Mouse (Mus musculus) cerebellum, adult 9-11 months (tissue): ENCODE measurements at regions not wholly inside any gene's neighbourhood (a gene's known extent, or its start where the extent isn't known, plus 50 kb on each side); places are given as distances from the start of the nearest gene placed in this dataset.
A peak's percentile ranks its signal among the peaks of the same experiment; 100 is the strongest.

Experiments
- DNase-seq: peaks from one replicate; pipeline ENCODE4 v3.0.0; 2022

- peak; percentile 50 for DNase-seq
Measured at GRCm38 (mm10) chr16:49278478-49278877, 221.2 kb downstream of the Myh15 start.

DNA sequence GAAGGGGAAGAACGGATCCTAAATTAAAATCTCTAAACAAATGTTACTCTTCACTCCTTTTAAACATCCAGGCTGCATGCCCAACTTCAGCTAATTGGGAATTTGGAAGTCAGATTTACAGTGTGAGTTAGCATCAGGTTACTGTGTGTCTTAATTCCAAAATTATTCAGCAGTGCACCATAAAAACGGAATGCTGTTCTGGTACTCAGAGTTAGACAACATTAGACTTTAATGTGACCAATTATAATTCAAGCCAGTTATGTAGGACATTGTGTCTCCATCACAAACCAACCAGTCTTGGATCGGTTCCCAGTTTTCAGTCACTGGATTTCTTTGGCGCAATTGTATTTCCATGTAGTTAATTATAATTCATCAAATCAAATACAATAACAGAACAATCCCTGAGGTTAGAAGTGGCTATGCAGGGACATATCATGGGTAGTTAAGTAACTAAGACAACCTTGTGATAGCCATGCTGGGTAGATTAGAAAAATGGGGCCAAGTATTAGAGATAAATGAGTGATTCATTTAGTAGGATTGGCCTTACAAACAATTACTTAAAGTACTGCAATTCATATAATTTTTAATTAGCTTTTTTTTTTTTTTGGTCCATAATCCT lies 230.9 kb downstream of the Myh15 start:
- peak; percentile 20 for DNase-seq

DNA sequence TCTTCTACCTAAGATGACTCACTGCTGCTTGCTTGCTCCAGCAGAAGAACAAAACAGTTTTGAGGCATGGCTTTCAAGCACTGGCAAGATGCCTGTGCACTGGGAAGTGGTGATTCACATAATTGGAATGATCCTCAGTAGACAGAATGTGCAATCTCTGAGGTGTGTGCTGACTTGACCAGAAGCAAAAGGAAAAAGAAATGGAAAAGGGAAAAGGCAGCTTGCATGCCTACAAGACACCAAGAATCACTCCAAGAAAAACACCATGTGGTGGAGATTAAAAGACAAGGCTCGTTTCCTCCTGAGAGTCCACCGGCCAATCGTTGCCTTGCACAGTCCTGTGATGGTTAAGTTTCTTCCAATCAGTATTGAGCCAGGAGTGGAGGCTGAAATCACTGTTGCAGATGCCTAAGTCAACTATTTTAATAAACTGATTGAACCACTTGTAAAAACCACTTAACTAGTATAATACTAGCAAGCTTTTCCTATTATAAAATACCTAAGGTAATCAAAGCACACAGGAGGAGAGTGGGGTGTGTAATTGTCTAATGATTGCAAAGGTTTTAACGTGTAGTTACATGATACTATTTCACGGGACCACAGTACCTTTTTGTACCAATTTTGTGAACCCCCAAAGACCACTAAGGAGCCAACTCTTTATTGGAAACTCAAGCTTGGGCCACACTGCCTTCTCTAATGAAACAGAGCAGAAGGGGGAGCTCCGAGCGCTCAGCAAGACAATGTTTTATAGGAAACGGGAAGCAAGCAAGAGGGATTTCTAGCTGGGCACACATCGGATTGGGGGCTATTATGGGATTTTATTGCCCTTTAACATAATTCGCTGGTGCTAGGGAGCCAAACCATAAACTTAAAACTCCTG lies 232.2 kb downstream of the Myh15 start:
- DNase-seq: peak; percentile 51

- no peak for DNase-seq
Measured at GRCm38 (mm10) chr16:49303612-49304307, 246.5 kb downstream of the Myh15 start.

DNA sequence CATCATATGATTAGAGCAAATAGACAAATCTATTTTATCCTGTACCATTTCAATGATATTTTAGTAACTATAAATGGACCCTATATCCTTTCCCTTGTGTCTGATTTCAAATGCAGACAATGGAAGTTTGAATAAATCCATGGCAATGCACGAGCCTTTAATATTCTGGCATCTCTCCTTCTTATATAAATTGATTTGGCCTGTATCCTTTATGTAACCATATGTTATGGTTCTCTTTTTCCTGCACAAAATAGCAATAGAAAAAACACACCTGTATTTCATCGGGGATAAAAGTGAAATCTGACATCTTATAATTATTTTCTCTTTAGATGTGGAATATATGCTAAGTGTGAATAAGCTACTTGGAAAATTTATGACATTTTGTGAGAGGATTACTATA lies 247.1 kb downstream of the Myh15 start:
- DNase-seq: no peak

DNA sequence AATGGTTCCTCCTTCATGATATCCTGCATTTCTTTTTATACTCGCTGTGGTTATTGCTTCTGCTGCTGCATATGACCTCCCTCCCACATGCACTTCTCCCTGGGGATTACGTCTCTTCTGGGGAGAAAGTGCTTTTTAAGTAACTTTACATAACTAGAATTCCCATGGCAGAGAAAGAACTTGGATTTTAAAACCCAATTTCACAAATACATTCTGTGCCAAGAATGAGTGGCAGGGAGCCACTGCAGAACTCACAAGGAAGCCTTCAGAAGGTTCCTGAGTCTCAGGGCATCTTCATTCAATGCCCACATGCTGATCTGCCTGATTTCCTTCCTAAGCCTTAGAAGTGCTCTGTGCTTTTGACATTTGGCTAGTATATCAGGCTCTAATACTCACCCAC lies 259.8 kb downstream of the Myh15 start:
- peak; percentile 2 for DNase-seq

- peak; percentile 18 for DNase-seq
Measured at GRCm38 (mm10) chr16:49319047-49319678, 261.9 kb downstream of the Myh15 start.

DNA sequence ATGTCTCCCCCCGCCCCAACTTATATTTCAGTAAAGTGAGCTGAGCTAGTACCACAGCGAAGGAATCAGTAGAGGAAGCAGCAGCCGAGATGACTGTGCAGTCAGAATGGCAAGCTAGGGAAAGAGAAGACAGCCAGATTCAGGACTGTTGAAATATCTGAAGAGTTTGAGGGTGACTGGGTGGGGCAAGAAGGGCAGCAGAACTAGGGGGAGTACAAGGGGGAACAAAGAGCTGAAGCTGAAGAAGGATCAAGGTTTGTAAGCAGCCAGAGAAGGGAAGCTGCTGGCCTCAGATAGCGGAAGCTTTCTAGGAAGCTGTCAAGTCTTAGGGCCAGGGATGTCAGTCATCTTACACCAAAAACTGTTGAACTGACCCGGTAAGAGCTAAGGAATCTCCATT lies 262.5 kb downstream of the Myh15 start:
- DNase-seq: no peak

GRCm38 (mm10) chr16:49321951-49322350 lies 264.7 kb downstream of the Myh15 start:
- no peak for DNase-seq

DNA sequence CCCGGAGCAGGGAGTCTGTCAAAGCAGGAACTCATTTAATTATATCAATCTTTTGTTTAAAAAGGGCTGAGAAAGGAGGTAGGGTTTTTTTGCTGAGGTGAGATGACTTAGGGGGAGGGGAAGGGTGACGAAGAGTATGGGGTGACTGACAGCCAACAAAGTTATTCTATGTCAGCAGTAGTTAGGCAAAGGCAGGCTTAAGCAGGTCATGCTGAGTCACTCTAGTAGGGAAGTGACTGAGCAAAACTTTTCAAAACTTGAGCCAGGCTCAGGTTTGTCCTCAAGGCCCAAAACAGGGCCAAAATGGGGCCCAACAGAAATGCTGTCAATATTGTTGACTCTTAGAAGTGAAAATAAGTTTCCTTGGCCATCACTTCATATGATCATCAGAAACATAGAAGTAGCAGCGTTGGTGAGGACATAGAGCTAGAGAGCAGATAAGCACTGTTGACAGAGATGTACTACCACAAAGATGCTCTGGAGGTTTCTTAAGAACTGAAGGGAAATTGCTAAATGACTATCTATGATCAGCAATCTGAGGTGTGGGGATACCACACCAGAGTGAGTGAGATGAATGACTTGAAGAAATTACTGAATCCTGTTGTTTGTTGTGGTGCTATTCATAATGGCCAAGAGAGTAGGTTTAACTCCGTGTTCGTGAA lies 273.6 kb downstream of the Myh15 start:
- DNase-seq: no peak

DNA sequence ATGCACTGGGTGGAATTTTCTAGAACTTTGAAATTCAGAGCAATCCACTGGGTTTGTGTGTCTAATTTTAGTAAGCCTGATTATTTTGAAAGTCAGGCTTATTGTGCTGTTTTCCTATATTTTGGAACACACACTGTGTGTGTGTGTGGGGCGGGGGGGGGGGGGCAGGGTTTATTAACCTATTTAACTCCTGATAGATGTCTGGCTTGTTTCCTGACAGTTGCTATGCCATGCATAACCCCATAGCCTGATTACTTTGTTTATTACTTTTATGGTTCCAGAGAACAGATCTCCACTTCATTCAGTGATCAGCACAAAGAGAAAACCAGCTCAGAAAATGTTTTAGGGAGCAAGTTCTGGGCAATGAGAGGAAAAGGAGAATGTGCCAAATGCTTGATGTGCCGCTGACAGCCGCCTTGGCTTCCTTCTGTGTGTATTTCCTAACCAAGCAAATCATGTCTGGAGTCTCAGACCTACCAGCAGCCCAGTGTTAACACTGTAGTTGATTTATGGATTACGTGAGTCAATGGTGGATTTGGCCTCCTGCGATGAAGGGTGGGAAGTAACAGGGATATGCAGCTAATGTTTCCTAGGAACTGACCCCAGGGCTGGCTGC lies 274.9 kb downstream of the Myh15 start:
- no peak for DNase-seq

GRCm38 (mm10) chr16:49335916-49336315 lies 278.6 kb downstream of the Myh15 start:
- DNase-seq: peak; percentile 21

DNA sequence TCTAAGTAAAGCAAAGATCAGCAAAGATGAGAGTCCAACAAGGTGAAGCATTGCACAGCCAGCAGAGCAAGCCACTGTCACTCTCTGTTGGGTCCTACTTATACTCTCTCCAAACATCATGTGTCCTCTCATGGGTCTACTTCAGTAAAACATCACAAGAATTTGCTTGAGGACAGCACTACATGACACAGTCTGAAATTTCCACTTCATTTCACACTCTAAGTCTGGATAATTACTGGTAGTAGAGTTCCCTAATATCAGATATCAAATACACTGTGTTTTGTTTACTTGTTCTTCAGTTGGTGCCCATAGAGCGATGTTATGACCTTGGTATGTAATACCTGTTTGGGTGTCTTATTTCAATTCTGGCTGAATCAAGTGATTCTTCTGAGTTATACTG lies 280.7 kb downstream of the Myh15 start:
- DNase-seq: no peak

DNA sequence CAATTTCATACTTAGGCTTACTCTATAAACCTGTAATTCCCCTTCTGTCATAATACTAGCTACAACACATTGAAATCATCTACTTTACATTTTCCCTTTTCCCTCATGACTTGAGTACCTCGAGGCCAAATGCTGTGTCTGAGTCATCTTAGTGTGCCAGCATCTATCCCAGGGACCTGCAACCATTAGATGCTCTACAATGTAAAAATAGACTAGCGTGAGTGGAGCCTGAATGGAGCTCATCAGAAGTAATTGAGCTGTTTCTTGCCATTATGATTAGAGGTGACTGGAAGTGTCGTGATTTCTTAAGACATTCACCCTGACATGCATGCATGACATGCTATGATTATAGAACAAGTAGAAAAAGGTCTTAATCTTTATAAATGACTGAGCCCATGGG lies 301.1 kb downstream of the Myh15 start:
- DNase-seq: no peak

GRCm38 (mm10) chr16:49361731-49362130 lies 304.4 kb downstream of the Myh15 start:
- no peak for DNase-seq

- no peak for DNase-seq
Measured at GRCm38 (mm10) chr16:49369450-49369849, 312.2 kb downstream of the Myh15 start.

- DNase-seq: no peak
Measured at GRCm38 (mm10) chr16:49375108-49375507, 317.8 kb downstream of the Myh15 start.

DNA sequence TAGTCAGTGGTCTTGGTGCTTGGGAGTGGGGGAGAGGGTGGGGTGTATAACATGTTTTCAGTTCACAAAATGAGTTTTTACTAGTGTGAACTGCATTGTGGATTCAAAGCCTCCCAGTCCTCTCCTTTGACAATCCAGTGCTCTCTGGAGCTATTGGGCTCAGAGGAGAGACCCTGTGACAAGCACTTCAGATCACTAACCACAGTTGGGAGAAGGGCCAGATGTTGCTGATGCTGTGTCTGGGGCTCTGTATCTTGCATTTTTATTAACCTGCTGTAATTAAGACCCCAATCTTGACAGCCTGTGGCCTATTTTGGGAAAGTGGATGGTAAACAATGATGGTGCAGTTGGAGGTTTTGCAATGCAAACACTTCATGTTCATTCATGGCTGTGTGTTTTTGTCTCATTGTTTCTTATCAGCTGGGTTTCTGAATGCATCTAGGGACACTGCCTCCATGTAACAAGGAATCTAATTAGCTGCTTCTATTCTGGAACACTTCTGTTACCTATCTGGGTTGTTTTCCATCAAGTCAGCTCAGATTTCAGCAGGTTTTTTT lies 320.0 kb upstream of the Ift57 start:
- no peak for DNase-seq

DNA sequence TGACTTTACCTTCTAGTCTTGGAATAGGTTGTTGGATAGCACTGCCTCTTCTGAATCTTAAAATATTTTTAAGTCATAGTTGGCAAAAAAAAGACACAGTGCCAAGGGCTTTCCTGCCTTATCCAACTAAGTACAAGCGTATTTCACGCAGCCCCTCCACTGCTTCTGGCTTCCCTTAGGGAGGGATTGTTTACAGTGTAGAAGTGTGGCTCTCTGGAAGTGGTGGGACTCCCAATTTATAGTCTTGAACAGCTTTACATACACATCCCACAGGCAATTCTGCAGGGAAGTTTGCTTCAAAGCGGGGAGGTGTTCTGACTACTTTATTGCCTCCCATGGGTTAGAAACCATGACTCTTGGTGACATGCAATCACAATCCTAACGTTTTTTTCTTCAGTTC lies 310.9 kb upstream of the Ift57 start:
- DNase-seq: no peak

GRCm38 (mm10) chr16:49407956-49408795 lies 290.9 kb upstream of the Ift57 start:
- DNase-seq: no peak

- DNase-seq: no peak
Measured at GRCm38 (mm10) chr16:49409235-49409634, 289.8 kb upstream of the Ift57 start.
